Mouse (Mus musculus) ES-Bruce4 (cell line): Measurements from ENCODE around the gene Gdpd5.

Experiments used
- CTCF ChIP-seq: IDR thresholded peaks from one replicate; pipeline ENCODE4 v1.8.1; 2011; ENCODE audit warnings: low read depth, low read length
- EP300 ChIP-seq: IDR thresholded peaks from 2 replicates; pipeline ENCODE4 v1.6.1; 2011; ENCODE audit warnings: low read depth, low read length; ENCODE audit not compliant: insufficient read depth
- POLR2A ChIP-seq: IDR thresholded peaks from one replicate; pipeline ENCODE4 v1.8.1; 2011; ENCODE audit warnings: low read length; ENCODE audit not compliant: insufficient read depth

- TF ChIP-seq CTCF (no peak), POLR2A (no peak), EP300 (no peak)
Observed at GRCm38 (mm10) chr7:99343577-99343976, 37.6 kb upstream of the Gdpd5 start.
